Mouse (Mus musculus): Measurements from ENCODE around the gene Gpr85. TPM values are rescaled to one million over a fixed set of nuclear protein-coding genes. Genes with fewer than 3 reads are reported as not detected.
A peak's percentile ranks its signal among the peaks of the same experiment; 100 is the strongest.
"Not testable (repeated sequence)": the region's sequence is repeated elsewhere in the genome, so short reads cannot be mapped to it uniquely, and the experiment has no call there.

Gene Gpr85
- polyA plus RNA-seq, 1 experiment from 2014 or later = 9.3 TPM

DNA sequence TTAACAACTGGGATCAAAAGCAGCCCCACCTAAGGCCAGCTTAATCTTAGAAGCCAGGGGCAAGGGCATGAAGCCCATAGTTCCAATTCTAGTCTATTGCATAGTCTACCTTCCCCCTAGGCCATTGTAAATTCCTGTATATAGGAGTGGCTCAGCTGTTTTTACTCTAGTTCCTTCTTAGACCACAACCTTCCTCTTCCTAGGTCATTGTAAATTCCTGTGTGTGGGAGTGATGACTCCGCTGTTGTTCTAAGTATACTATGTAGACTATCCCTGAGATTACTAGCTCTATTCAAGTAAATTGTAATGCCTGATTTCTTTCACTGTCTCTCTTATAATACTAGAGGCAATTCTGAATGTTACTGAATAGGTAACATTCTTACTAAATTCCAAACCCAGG lies 6.3 kb upstream of the Gpr85 start:
- not testable (repeated sequence) for H3K4me3 ChIP-seq; H3K27me3 ChIP-seq (ENCODE audit: low read depth, poor library complexity, severe bottlenecking); H3K4me1 ChIP-seq; H3K27ac ChIP-seq (replicated peaks); H3K9me3 ChIP-seq (replicated peaks); DNase-seq (ENCODE audit: low spot score); H3K36me3 ChIP-seq
- 89% methylated on average over 1 of the region's 1 CpGs for WGBS

DNA sequence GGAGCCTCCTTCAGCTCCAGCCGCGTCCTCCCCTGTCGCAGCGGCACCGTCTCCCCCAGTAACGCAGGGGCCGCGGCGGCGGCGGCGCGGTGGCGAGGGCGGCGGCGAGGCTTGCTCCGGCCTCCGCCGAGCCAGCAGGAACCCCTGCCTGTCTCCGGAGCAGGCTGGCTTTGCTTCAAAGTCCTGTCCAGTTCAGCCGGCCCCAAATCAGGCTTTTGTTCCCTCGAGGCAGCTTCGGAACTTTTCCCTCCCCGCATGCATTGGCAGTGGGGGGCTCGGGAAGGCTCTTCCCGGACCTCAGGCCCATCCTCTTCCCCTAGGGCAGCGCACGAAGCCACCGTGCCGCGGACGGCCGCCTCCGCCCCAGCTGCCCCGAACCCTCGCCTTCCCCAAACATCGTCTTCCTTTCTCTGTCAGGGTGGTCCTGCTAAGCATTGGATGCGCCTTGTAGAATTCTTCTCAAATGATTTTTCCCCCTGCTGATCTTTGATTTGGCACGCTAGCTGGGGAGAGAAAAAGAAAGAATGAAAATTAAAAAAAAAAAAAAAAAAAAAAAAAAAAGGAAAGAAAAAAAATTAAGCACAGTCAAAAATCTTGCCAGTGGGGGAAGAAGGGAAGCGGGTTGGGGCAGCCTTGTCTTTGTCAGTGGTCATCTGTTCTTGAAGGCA lies 931 bp downstream of the Gpr85 start:
- DNase-seq (ENCODE audit: low spot score) = peak; percentile 84
- H3K9me3 ChIP-seq (replicated peaks) = no peaks in the 10 kb centered on the region
- H3K4me3 ChIP-seq = peak overlapping the region; percentile 60
- H3K4me1 ChIP-seq = peaks cover 28% of the 10 kb centered on the region
- H3K27ac ChIP-seq (replicated peaks) = peak overlapping the region; percentile 91
- WGBS = under 1% methylated on average over 41 of the region's 41 CpGs
- H3K27me3 ChIP-seq (ENCODE audit: low read depth, poor library complexity, severe bottlenecking) = peaks cover 12% of the 10 kb centered on the region; the same call in 1 of the 2 replicates
- no peaks in the 10 kb centered on the region for H3K36me3 ChIP-seq

DNA sequence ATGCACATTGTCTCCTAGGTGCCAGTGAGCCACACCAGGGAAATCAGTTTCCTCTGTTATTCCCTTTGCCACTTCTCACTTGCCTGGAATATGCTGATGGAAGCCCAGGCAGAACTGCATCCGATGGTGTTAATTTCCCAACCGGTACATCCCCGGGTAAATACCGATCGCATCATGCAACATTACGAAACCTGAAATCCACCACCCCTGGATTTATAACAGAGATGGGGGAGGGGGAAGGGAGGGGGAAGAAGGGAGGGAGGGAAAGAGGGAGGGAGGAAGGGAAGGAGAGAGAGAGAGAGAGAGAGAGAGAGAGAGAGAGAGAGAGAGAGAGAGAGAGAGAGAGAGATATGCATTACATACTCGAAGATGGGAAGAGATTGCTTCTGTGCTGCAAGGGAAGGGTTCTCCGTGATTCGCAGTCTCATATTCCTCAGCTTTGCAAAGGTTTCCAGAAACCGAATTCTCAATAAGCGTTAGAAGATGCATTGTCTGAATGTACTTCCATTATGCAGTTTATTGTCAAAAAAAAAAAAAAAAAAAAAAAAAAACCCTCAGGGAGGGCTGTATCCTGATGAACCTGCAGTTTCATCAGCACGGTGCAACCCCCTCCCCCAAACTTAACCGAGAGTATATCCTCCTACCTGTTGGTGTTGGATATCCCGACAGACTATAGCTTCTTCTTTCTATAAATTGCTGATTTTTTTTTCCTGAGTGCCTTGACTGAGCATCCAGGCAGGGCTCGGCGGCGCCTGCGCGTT lies 1.6 kb downstream of the Gpr85 start:
- H3K27me3 ChIP-seq (ENCODE audit: low read depth, poor library complexity, severe bottlenecking) = peaks cover 12% of the 10 kb centered on the region; the same call in 1 of the 2 replicates
- H3K4me3 ChIP-seq = peak overlapping the region; percentile 60
- no peaks in the 10 kb centered on the region for H3K9me3 ChIP-seq (replicated peaks)
- peaks cover 28% of the 10 kb centered on the region for H3K4me1 ChIP-seq
- WGBS = 2% methylated on average over 19 of the region's 19 CpGs
- DNase-seq (ENCODE audit: low spot score) = peak; percentile 36
- H3K27ac ChIP-seq (replicated peaks) = peak overlapping the region; percentile 91
- H3K36me3 ChIP-seq = no peaks in the 10 kb centered on the region

DNA sequence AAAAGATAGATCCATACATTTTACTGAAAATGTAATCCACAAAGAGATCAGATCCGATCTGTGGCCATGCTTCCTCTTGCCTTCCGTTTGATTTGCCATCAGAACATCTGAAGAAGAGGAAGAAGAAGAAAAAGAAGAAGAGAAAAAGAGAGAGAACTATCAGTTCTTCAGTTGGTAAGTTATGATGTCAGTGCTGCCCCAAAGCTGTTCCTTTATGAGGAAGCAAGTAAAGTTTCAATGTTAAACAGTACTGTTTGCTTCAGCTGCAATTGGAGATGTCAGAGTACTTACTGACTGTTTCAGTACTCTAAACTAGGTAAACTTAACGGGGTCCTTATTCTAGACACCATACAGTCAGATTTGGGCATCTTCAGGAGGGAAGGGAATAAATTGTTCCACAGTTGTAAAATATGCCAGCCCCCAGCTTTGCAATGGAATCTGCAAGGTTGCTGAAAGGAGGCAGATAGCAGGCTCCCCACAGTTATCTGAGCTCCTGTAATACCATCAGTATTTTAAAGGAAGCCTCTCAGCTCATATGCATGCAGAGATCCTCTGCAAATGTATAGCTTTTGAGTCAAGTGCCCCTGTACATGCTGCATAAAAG lies 2.7 kb downstream of the Gpr85 start:
- Histone ChIP-seq H3K9me3 (replicated peaks) (no peaks in the 10 kb centered on the region), H3K4me3 (peak overlapping the region; percentile 60), H3K36me3 (no peaks in the 10 kb centered on the region), H3K4me1 (peaks cover 28% of the 10 kb centered on the region), H3K27ac (replicated peaks) (no peak overlapping the region; the same call in 1 of the 2 replicates), H3K27me3 (ENCODE audit: low read depth, poor library complexity, severe bottlenecking) (peaks cover 12% of the 10 kb centered on the region; the same call in 1 of the 2 replicates)
- WGBS = 80% methylated on average over 3 of the region's 3 CpGs
- no peak for DNase-seq (ENCODE audit: low spot score)

DNA sequence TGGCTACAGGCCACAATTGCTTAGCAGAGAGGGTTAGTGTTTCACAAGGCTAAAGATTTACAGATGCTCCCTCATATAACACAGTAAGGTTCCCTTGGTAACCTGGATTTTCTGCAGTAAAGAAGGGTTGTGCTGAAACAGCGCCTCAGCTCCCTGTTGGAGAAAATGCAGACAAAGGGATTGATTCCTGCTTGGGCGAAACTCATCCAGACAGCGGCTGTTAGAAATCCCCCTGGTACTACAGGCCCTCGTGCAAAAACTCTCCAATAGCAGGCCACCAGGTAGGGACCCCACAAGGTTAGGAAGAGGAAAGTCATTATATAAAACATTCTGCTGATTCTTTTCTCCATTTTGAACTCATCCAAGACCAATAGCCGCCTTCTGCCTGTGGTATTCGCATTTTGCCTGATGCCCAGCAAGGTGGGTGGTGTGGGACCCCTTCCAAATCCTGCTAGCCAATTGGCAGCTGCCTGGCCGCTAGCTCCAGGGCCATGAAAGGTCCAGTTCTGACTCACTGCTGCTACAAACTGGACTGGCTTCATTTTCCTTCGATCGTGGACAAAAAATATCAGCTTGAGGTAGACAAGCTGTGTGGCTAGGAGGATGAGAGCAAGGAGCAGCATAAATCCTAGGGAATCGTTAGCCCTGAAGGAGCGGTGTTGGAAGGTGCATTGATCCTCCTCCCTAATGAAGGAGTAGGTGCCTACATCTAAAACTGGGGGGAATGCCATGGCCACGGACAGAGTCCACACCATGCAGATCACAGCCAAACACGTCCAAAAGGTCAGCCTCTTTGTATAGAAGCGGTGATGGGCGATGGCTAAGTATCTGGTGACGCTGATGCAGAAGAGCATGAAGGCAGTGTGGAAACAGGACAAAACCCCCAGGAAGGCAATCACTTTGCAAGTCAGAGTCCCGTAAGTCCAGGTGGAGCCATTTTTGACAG lies 3.7 kb downstream of the Gpr85 start:
- H3K27ac ChIP-seq (replicated peaks) = peak overlapping the region; percentile 65
- H3K36me3 ChIP-seq = no peaks in the 10 kb centered on the region
- WGBS = 51% methylated on average over 17 of the region's 17 CpGs
- peaks cover 28% of the 10 kb centered on the region for H3K4me1 ChIP-seq
- DNase-seq (ENCODE audit: low spot score) = peak; percentile 23
- H3K4me3 ChIP-seq = peak overlapping the region; percentile 29; the same call in 1 of the 2 replicates
- no peaks in the 10 kb centered on the region for H3K9me3 ChIP-seq (replicated peaks)
- H3K27me3 ChIP-seq (ENCODE audit: low read depth, poor library complexity, severe bottlenecking) = peaks cover 12% of the 10 kb centered on the region; the same call in 1 of the 2 replicates

DNA sequence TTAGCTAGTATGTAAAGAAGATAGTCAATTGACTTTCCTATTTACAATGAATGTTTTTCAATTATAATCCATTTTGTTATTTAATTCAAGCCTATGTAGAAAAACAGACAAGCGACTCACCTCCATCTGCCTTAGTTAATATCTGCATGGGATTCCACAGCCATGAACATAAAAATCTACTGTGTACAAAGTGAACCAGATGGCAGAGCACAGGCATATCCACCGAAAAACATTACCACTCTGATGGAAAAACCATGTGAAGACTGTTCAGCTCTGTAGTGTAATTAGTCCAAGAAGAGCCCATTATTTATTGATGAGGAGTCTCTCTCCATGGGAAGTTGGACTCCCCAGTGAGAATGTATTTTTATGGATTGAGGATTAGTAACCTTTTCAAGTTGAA lies 7.0 kb downstream of the Gpr85 start:
- Histone ChIP-seq H3K4me1 (peaks cover 23% of the 10 kb centered on the region), H3K27me3 (ENCODE audit: low read depth, poor library complexity, severe bottlenecking) (peaks cover 12% of the 10 kb centered on the region; the same call in 1 of the 2 replicates), H3K9me3 (replicated peaks) (no peaks in the 10 kb centered on the region), H3K4me3 (no peak overlapping the region), H3K36me3 (no peaks in the 10 kb centered on the region), H3K27ac (replicated peaks) (no peak overlapping the region)
- WGBS = 66% methylated on average over 2 of the region's 2 CpGs
- DNase-seq (ENCODE audit: low spot score) = no peak

DNA sequence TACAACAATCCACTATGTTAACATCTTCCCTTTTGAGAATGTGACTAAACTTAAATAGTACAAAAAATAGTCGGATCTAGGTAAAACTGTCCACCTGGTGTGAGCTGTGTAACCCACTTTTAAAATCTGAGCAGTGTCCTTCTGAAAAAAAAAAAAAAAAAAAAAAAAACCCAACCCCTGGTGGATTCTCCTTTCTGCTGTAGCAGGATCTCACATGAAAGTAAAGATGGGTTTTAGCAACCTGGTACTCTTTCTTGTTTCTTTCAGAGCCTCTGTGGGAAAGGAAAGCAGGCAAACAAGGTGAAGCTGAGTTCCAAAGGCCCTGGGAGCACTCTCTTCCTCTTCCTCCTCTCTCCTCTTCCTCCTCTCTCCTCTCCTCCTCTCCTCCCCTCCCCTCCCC lies 10.9 kb downstream of the Gpr85 start:
- Histone ChIP-seq H3K27ac (replicated peaks) (no peak overlapping the region), H3K4me3 (no peak overlapping the region), H3K9me3 (replicated peaks) (no peaks in the 10 kb centered on the region), H3K27me3 (ENCODE audit: low read depth, poor library complexity, severe bottlenecking) (no peaks in the 10 kb centered on the region), H3K4me1 (no peaks in the 10 kb centered on the region), H3K36me3 (no peaks in the 10 kb centered on the region)
- WGBS = 78% methylated on average over 1 of the region's 1 CpGs
- DNase-seq (ENCODE audit: low spot score) = no peak

DNA sequence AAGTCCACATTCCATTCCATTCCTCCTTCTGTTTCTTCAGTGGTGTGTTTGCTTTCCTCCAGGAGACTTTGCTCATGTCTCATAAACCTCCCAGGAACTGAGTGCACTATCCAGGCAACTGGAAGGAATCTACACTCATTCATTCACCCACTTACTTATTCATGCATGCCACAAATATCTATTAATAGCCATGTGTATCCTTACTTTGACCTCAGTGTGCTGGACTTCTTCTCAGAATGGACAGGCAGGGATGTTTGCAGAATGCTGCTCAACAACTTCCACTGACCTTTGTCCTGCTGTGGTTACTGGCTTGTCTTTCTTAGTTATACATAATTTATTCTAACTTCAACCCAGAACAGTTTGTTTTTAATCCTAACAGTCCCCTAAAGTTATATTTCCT lies 23.1 kb downstream of the Gpr85 start:
- Histone ChIP-seq H3K9me3 (replicated peaks) (no peaks in the 10 kb centered on the region), H3K27ac (replicated peaks) (no peak overlapping the region), H3K36me3 (no peaks in the 10 kb centered on the region), H3K4me1 (no peaks in the 10 kb centered on the region), H3K27me3 (ENCODE audit: low read depth, poor library complexity, severe bottlenecking) (no peaks in the 10 kb centered on the region), H3K4me3 (no peak overlapping the region)
- DNase-seq (ENCODE audit: low spot score) = no peak

DNA sequence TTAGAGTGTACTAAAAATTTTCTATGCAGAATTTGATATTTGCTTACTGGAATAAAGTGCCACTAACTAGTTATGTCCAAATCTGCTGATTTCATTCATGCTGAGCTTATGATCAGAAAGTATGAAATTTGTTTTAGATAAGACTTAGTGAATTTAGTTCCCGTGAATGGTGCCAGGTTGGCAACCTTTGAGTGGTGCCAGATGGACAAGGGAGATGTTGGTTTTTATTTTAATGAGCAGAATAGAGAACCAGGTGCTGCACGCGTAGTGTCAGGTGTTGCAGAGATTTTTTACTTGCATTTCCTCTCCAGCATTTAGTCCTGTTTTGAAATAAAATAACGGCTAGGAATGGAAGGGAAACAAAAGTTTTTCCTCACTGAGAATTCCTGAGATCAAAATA lies 27.6 kb downstream of the Gpr85 start:
- Histone ChIP-seq H3K36me3 (no peaks in the 10 kb centered on the region), H3K27me3 (ENCODE audit: low read depth, poor library complexity, severe bottlenecking) (no peaks in the 10 kb centered on the region), H3K4me1 (no peaks in the 10 kb centered on the region), H3K9me3 (replicated peaks) (no peaks in the 10 kb centered on the region), H3K4me3 (no peak overlapping the region), H3K27ac (replicated peaks) (no peak overlapping the region)
- 86% methylated on average over 4 of the region's 4 CpGs for WGBS
- no peak for DNase-seq (ENCODE audit: low spot score)

DNA sequence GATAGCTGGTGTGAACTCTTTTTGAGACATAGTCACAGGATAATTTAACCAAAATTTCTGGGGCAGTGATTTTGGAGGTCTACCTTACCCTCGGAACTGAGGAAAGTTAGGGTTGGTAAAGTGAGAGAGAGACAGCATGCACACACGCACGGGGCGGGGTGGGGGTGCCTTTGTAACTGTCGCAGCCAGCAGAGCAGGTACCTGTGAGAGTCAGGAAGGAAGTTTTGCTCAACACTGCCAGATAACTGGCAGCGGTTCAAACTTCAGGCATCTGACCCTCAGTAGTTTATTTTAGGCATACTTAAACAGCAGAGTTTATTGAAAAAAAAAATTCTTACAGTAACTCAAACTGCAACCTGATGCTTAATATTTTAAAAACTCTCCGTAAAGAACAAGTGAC lies 39.7 kb downstream of the Gpr85 start:
- no peaks in the 10 kb centered on the region for H3K36me3 ChIP-seq
- H3K4me3 ChIP-seq = no peak overlapping the region
- H3K27me3 ChIP-seq (ENCODE audit: low read depth, poor library complexity, severe bottlenecking) = no peaks in the 10 kb centered on the region
- H3K9me3 ChIP-seq (replicated peaks) = no peaks in the 10 kb centered on the region
- no peak overlapping the region for H3K27ac ChIP-seq (replicated peaks)
- DNase-seq (ENCODE audit: low spot score) = no peak
- WGBS = 73% methylated on average over 7 of the region's 7 CpGs
- no peaks in the 10 kb centered on the region for H3K4me1 ChIP-seq

DNA sequence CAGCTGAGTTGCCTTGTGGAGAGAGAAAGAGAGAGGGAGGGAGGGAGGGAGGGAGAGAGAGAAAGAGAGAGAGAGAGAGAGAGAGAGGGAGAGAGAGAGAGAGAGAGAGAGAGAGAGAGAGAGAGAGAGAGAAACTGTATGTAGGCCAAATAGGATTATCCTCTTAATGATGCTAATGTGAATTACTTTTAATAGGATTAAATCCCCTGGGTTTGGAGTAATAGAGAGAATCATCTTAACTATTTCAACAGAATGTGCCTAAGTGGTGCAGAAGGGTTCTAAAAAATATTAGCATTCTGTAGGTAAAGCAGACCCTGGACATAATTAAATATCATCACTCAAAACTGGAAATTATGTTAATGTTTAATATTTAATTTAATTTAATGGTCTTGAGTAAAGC lies 42.4 kb downstream of the Gpr85 start:
- Histone ChIP-seq H3K9me3 (replicated peaks) (no peaks in the 10 kb centered on the region), H3K36me3 (no peaks in the 10 kb centered on the region), H3K4me3 (no peak overlapping the region), H3K27ac (replicated peaks) (no peak overlapping the region), H3K27me3 (ENCODE audit: low read depth, poor library complexity, severe bottlenecking) (no peaks in the 10 kb centered on the region), H3K4me1 (no peaks in the 10 kb centered on the region)
- DNase-seq (ENCODE audit: low spot score) = no peak
